Mouse (Mus musculus) hindbrain, embryonic 15.5 days (tissue): ENCODE measurements at regions not wholly inside any gene's neighbourhood (a gene's known extent, or its start where the extent isn't known, plus 50 kb on each side); places are given as distances from the start of the nearest gene placed in this dataset.
"Not testable (repeated sequence)": the region's sequence is repeated elsewhere in the genome, so short reads cannot be mapped to it uniquely, and the experiment has no call there.

Source experiments
- ATAC-seq: fragments of 200-750 bp; cut with Nextera tagmentation; 2 replicates; pipeline ENCODE4 v1.8.0; 2017; ENCODE audit warnings: low read depth, moderate number of reproducible peaks, moderate TSS enrichment; ENCODE audit not compliant: low FRiP score
- H3K27ac ChIP-seq: fragments of 300-500 bp; sonication (generic); replicated peaks from 2 replicates; pipeline ENCODE4 v1.5.1; 2015; ENCODE audit warnings: mild to moderate bottlenecking, inconsistent platforms
- H3K27me3 ChIP-seq: fragments of 300-500 bp; sonication (generic); 2 replicates; pipeline ENCODE4 v1.6.1; 2015; ENCODE audit warnings: control low read depth, inconsistent platforms
- H3K36me3 ChIP-seq: fragments of 300-500 bp; sonication (generic); 2 replicates; pipeline ENCODE4 v1.6.1; 2015; ENCODE audit warnings: control low read depth, inconsistent platforms
- H3K4me1 ChIP-seq: fragments of 300-500 bp; sonication (generic); replicated peaks from 2 replicates; pipeline ENCODE4 v1.6.1; 2015; ENCODE audit warnings: control low read depth, inconsistent platforms
- H3K4me2 ChIP-seq: fragments of 300-500 bp; sonication (generic); 2 replicates; pipeline ENCODE4 v1.6.1; 2015; ENCODE audit warnings: moderate library complexity, mild to moderate bottlenecking, inconsistent platforms
- H3K4me3 ChIP-seq: fragments of 300-500 bp; sonication (generic); 2 replicates; pipeline ENCODE4 v1.5.1; 2015; ENCODE audit warnings: mild to moderate bottlenecking, inconsistent platforms
- H3K9ac ChIP-seq: fragments of 300-500 bp; sonication (generic); 2 replicates; pipeline ENCODE4 v1.6.1; 2015; ENCODE audit warnings: inconsistent platforms
- H3K9me3 ChIP-seq: fragments of 300-500 bp; sonication (generic); 2 replicates; pipeline ENCODE4 v1.6.1; 2016; ENCODE audit warnings: control low read depth, inconsistent platforms
- WGBS: fragments of 180-500 bp; shearing (Covaris S2); methylation state at CpG from one replicate; pipeline ENCODE4 v1.1.7; 2015; 5-methylcytosine and 5-hydroxymethylcytosine counted together

DNA sequence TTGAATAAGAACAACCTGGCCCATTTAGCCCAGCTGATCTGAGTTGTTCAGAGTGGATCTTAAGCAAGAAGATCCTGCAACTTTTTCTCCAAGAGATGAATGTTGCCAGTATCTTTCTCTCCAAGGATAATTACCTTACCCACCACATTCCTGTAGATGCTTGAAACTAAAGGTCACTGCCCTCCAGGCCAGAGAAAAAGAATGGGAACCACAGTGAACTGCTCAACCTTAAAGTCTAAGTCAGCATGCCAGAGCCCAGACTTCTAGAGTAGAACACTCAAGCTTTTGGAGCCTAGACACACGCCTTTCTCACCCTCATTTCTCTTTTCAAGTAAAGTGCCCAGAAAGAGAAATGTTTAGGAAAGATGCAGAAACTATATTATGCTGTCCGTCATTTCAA is 166.5 kb upstream of the Tsc22d2 start:
- no peak overlapping the region for H3K4me3 ChIP-seq
- H3K27ac ChIP-seq = no peak overlapping the region
- no peak overlapping the region for H3K4me2 ChIP-seq
- WGBS = 78% methylated on average over 2 of the region's 2 CpGs
- H3K9me3 ChIP-seq = no peaks in the 10 kb centered on the region
- H3K9ac ChIP-seq = no peak overlapping the region
- peaks cover 3% of the 10 kb centered on the region; the same call in 1 of the 2 replicates for H3K4me1 ChIP-seq
- no peaks in the 10 kb centered on the region for H3K36me3 ChIP-seq
- H3K27me3 ChIP-seq = no peaks in the 10 kb centered on the region
- no peak for ATAC-seq

DNA sequence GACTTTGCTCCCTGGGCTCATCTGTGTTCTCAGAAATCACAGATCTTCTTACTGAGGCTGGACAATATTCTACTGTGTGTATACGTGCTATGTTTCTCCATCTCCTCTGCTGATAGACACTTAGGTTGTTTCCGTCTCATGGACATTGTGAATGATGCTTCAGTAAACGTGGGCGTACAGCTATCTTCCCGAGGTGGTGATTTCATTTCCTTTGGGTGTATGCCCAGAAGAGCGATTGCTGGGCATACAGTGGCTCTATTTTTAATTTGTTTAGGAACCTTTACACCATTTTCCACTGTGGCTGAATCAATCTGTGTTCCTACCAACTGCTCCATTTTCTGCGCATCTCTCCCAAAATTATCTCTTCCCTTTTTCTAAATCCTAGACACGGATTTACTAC is 160.6 kb upstream of the Tsc22d2 start:
- 72% methylated on average over 8 of the region's 8 CpGs for WGBS
- no peaks in the 10 kb centered on the region for H3K36me3 ChIP-seq
- no peak for ATAC-seq

DNA sequence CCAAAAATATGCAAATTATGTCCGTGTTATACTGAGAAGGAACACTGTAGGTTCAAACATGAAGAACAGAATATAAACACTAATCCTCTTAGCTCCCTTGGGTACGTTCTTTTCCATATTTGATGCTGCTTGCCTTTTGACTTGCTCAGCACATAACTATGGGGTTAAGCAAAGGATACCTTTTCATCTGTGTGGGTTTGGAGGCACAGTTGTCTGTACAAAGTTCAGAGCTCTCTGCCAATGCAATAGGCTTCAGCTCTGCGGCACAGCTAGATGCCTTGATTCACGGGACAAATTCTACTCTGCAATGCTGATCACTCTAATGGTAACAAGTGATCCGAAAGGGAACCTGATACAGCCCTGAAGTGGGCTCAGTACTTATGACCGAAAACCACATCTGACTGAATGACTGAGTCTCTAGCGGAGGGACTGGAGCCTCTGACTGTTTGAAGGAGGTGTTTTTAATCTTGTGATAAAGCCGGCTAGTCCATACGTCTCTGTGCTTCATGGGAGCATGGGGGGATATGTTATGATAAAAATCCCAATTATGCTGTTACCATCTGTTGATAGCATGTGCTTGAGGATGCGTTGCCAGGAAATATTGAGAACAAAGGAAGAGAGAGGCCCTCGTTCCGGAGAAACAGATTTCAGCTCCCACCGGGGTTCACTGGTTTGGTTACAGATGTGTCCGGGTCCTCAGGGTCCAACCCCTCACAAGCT is 146.7 kb upstream of the Tsc22d2 start:
- H3K9me3 ChIP-seq = no peaks in the 10 kb centered on the region
- WGBS = 69% methylated on average over 14 of the region's 14 CpGs
- no peak for ATAC-seq

More for the DNA sequence above, 160.6 kb upstream of the Tsc22d2 start:
- Histone ChIP-seq H3K4me1 (no peaks in the 10 kb centered on the region), H3K9me3 (no peaks in the 10 kb centered on the region), H3K9ac (no peak overlapping the region), H3K27ac (no peak overlapping the region), H3K4me3 (no peak overlapping the region), H3K27me3 (no peaks in the 10 kb centered on the region), H3K4me2 (no peak overlapping the region)

GRCm38 (mm10) chr3:58271441-58271840 is 143.1 kb upstream of the Tsc22d2 start:
- not testable (repeated sequence) for H3K4me1 ChIP-seq, ATAC-seq, H3K27me3 ChIP-seq, H3K27ac ChIP-seq, H3K4me3 ChIP-seq, H3K36me3 ChIP-seq, H3K9ac ChIP-seq, H3K4me2 ChIP-seq, H3K9me3 ChIP-seq
- WGBS = no CpG with 5 or more reads among the region's 4 CpGs

More for the DNA sequence above, 146.7 kb upstream of the Tsc22d2 start:
- Histone ChIP-seq H3K9ac (no peak overlapping the region), H3K36me3 (no peaks in the 10 kb centered on the region), H3K4me2 (no peak overlapping the region), H3K27me3 (no peaks in the 10 kb centered on the region), H3K27ac (no peak overlapping the region), H3K4me3 (no peak overlapping the region), H3K4me1 (no peaks in the 10 kb centered on the region)

- no peaks in the 10 kb centered on the region for H3K4me1 ChIP-seq
- no peak overlapping the region for H3K9ac ChIP-seq
- H3K4me2 ChIP-seq = no peak overlapping the region
- H3K4me3 ChIP-seq = no peak overlapping the region
- H3K36me3 ChIP-seq = no peaks in the 10 kb centered on the region
- no peak overlapping the region for H3K27ac ChIP-seq
- WGBS = 92% methylated on average over 6 of the region's 6 CpGs
- no peaks in the 10 kb centered on the region for H3K9me3 ChIP-seq
- no peaks in the 10 kb centered on the region for H3K27me3 ChIP-seq
- no peak for ATAC-seq
These were observed 133.2 kb upstream of the Tsc22d2 start for GRCm38 (mm10) chr3:58281291-58281690.

- 47% methylated on average over 1 of the region's 1 CpGs for WGBS
- not testable (repeated sequence) for ATAC-seq, H3K4me3 ChIP-seq, H3K4me1 ChIP-seq, H3K36me3 ChIP-seq, H3K27me3 ChIP-seq, H3K4me2 ChIP-seq, H3K9me3 ChIP-seq, H3K9ac ChIP-seq, H3K27ac ChIP-seq
These were observed 130.1 kb upstream of the Tsc22d2 start for GRCm38 (mm10) chr3:58284371-58284770.

DNA sequence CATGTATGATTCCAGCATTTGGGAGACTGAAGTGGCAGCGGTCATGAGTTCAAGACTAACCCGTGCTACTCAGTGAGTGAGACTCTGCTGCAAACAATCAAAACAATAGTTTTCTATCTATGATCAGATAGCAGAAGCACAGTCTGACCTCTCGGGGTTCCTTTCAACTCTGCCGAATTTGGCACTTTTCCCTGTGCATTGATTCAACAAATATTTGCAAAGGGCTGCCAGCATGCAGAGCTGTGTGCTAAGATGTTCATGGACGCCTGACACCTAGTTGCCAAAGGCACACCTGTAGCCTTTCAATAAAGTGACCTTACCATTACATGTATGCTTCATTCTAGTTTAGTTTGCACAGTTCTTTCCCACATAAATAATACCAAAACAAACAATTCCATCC is 118.7 kb upstream of the Tsc22d2 start:
- Histone ChIP-seq H3K9ac (no peak overlapping the region), H3K27ac (no peak overlapping the region), H3K9me3 (no peaks in the 10 kb centered on the region), H3K36me3 (no peaks in the 10 kb centered on the region), H3K27me3 (no peaks in the 10 kb centered on the region), H3K4me3 (no peak overlapping the region), H3K4me2 (no peak overlapping the region), H3K4me1 (no peaks in the 10 kb centered on the region)
- WGBS = 85% methylated on average over 5 of the region's 5 CpGs
- ATAC-seq = no peak

DNA sequence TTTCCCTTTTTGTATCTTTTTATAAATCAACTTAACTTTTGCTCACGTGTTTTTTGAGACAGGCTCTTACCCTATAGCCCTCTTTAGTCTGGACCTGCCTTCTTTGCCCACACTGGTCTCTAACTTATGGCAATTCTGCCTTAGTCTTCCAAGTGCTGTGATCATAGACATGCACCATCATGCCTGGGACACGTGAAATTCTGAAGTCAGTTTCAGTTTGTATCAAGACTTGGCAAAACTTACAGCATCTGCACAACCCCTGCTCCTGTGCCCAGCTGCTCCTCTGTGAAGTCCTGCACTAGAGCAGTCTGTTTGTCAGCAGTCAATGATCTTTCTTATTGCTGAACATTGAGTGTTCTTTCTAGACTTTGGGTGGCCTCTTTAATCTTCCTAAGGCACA is 114.3 kb upstream of the Tsc22d2 start:
- WGBS = 88% methylated on average over 2 of the region's 2 CpGs
- no peak for ATAC-seq
- H3K4me3 ChIP-seq = no peak overlapping the region
- H3K27ac ChIP-seq = no peak overlapping the region
- no peaks in the 10 kb centered on the region for H3K9me3 ChIP-seq
- H3K4me2 ChIP-seq = no peak overlapping the region
- no peak overlapping the region for H3K9ac ChIP-seq
- no peaks in the 10 kb centered on the region for H3K36me3 ChIP-seq
- no peaks in the 10 kb centered on the region for H3K4me1 ChIP-seq
- no peaks in the 10 kb centered on the region for H3K27me3 ChIP-seq

- Histone ChIP-seq H3K27ac (no peak overlapping the region), H3K4me3 (no peak overlapping the region), H3K36me3 (no peaks in the 10 kb centered on the region), H3K9me3 (no peaks in the 10 kb centered on the region), H3K9ac (no peak overlapping the region), H3K4me1 (no peaks in the 10 kb centered on the region), H3K4me2 (no peak overlapping the region), H3K27me3 (no peaks in the 10 kb centered on the region)
- ATAC-seq = no peak
- 52% methylated on average over 5 of the region's 5 CpGs for WGBS
These were observed 113.6 kb upstream of the Tsc22d2 start for GRCm38 (mm10) chr3:58300801-58301485.

DNA sequence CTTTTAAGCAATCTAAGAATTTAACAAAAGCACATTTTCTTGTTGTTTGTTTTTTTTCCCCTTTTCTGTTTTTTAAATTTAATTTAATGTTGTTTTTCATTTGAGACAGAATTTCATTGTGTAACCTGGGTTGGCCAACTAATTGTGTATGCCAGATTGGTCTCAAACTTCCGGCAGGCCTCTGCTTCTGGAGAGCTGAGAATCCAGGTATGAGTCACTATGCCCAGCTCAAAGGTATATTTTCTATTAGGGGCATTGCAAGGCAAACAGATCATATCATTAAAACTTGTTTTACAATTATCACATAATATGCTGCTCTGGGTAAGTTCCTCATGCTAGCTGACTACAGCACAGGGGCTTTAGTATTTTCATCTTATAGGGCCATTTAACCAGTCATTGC is 112.2 kb upstream of the Tsc22d2 start:
- Histone ChIP-seq H3K27me3 (no peaks in the 10 kb centered on the region), H3K4me2 (no peak overlapping the region), H3K9me3 (no peaks in the 10 kb centered on the region), H3K27ac (no peak overlapping the region), H3K9ac (no peak overlapping the region), H3K36me3 (no peaks in the 10 kb centered on the region), H3K4me3 (no peak overlapping the region), H3K4me1 (no peaks in the 10 kb centered on the region)
- WGBS = 94% methylated on average over 1 of the region's 1 CpGs
- ATAC-seq = no peak

DNA sequence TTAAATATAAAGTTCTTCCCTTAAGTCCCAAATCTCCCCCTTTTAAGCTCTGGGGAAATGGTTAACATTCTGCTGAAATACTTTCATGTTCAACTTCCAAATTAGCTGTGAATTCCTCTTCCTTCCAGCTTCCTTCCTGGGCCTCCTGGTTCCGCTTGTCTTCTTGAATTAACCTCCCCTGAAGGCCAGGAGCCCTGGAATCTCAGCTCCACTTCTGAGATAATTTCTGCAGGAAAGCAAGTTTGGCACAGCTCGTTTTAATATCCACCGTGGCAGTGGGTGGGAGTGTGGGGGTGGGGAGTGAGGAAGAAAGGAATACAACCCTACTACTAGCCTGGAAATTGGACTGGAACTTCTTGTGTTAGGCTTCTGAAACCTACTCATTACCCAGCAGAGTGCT is 110.8 kb upstream of the Tsc22d2 start:
- no peak overlapping the region for H3K27ac ChIP-seq
- H3K4me2 ChIP-seq = no peak overlapping the region
- WGBS = 45% methylated on average over 3 of the region's 3 CpGs
- no peak overlapping the region for H3K4me3 ChIP-seq
- ATAC-seq = no peak
- H3K9ac ChIP-seq = no peak overlapping the region
- H3K9me3 ChIP-seq = no peaks in the 10 kb centered on the region
- H3K36me3 ChIP-seq = no peaks in the 10 kb centered on the region
- H3K27me3 ChIP-seq = no peaks in the 10 kb centered on the region
- H3K4me1 ChIP-seq = no peaks in the 10 kb centered on the region

DNA sequence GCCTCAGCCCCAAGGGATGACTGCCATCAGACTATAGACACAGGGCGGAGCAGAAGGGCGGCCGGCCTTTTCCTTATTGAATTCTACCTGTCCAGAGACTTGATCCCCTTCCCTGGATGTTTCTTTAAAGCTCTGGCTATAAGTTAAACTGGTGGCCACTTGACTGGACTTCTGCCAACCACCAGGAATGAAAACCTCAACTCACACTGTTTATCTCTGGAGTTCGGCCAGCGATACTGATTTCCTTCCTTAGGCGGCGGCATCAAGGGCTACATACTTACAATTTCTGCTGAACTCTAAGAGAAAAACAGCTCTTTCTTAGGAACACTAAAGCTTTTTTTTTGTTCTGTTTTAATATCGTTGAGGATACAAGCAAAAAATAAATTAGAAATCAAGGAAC is 104.9 kb upstream of the Tsc22d2 start:
- Histone ChIP-seq H3K4me3 (no peak overlapping the region), H3K9me3 (no peaks in the 10 kb centered on the region), H3K4me1 (no peaks in the 10 kb centered on the region), H3K27ac (no peak overlapping the region), H3K9ac (no peak overlapping the region), H3K27me3 (no peaks in the 10 kb centered on the region), H3K36me3 (no peaks in the 10 kb centered on the region), H3K4me2 (no peak overlapping the region)
- no peak for ATAC-seq
- WGBS = 80% methylated on average over 8 of the region's 8 CpGs

- no peak overlapping the region for H3K4me2 ChIP-seq
- WGBS = 88% methylated on average over 4 of the region's 4 CpGs
- H3K27me3 ChIP-seq = no peaks in the 10 kb centered on the region
- H3K27ac ChIP-seq = no peak overlapping the region
- no peaks in the 10 kb centered on the region for H3K9me3 ChIP-seq
- H3K36me3 ChIP-seq = no peaks in the 10 kb centered on the region
- no peak overlapping the region for H3K4me3 ChIP-seq
- ATAC-seq = no peak
- H3K9ac ChIP-seq = no peak overlapping the region
- H3K4me1 ChIP-seq = no peaks in the 10 kb centered on the region
These were observed 104.1 kb upstream of the Tsc22d2 start for GRCm38 (mm10) chr3:58310390-58310789.
